Mouse (Mus musculus) ES-E14 (cell line): ENCODE data around the gene Slc28a2.
"Not testable (repeated sequence)": the region's sequence is repeated elsewhere in the genome, so short reads cannot be mapped to it uniquely, and the experiment has no call there.

Experiments
- CHD2 ChIP-seq: IDR thresholded peaks from 2 replicates; pipeline ENCODE4 v1.6.1; 2014; ENCODE audit warnings: mild to moderate bottlenecking, low read depth, low read length, inconsistent platforms
- HCFC1 ChIP-seq: IDR thresholded peaks from 2 replicates; pipeline ENCODE4 v1.6.1; 2012; ENCODE audit warnings: low read length, inconsistent platforms, borderline replicate concordance; ENCODE audit not compliant: insufficient read depth
- MAFK ChIP-seq: IDR thresholded peaks from 2 replicates; pipeline ENCODE4 v1.6.1; 2014; ENCODE audit warnings: mild to moderate bottlenecking, low read depth, low read length, inconsistent platforms; ENCODE audit not compliant: insufficient read depth
- ZC3H11A ChIP-seq: IDR thresholded peaks from 2 replicates; pipeline ENCODE4 v1.6.1; 2012; ENCODE audit warnings: low read depth, mild to moderate bottlenecking, inconsistent platforms, low read length, borderline replicate concordance
- ZNF384 ChIP-seq: IDR thresholded peaks from 2 replicates; pipeline ENCODE4 v1.6.1; 2012; ENCODE audit warnings: low read depth, low read length, inconsistent platforms

DNA sequence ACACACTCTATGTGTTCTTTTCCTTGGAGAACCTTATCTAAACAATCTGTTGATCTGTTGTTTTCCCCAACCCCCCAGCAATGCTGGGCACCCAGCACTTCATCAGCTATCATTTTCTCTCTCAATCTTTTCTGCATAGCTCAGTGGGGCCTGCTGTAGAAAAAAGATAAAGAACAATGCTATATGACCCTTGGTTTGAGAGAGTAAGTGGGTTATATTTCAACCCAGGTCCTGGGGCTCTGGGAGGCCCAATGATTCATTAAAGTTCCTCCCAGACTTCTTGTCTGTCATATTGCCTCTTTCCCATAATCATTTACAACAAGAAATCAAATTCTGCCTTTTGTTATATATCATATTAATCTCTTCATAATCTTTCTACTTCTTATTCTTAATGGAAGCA lies 59.8 kb downstream of the Slc28a2 start:
- TF ChIP-seq MAFK, HCFC1, ZNF384, ZC3H11A, CHD2: not testable (repeated sequence)
